Mouse (Mus musculus) stomach, postnatal 0 days (tissue): ENCODE data around the gene 4931406C07Rik. TPM values are rescaled to one million over a fixed set of nuclear protein-coding genes. Genes with fewer than 3 reads are reported as not detected.

ENCODE experiments used
- ATAC-seq: fragments of 200-750 bp; cut with Nextera tagmentation; 2 replicates; pipeline ENCODE4 v1.8.0; 2017; ENCODE audit not compliant: low FRiP score, low TSS enrichment
- DNase-seq: peaks from one replicate; pipeline ENCODE4 v3.0.0-alpha.2; 2016; ENCODE audit warnings: low spot score
- H3K27ac ChIP-seq: fragments of 300-500 bp; sonication (generic); replicated peaks from 2 replicates; pipeline ENCODE4 v1.5.1; 2014; ENCODE audit warnings: mild to moderate bottlenecking, control low read depth
- H3K27me3 ChIP-seq: fragments of 300-500 bp; sonication (generic); 2 replicates; pipeline ENCODE4 v1.6.1; 2014; ENCODE audit warnings: low read length; ENCODE audit not compliant: control insufficient read depth, insufficient read depth
- H3K36me3 ChIP-seq: fragments of 300-500 bp; sonication (generic); 2 replicates; pipeline ENCODE4 v1.6.1; 2014; ENCODE audit warnings: low read length, mixed read lengths; ENCODE audit not compliant: control insufficient read depth, insufficient read depth
- H3K4me1 ChIP-seq: fragments of 300-500 bp; sonication (generic); replicated peaks from 2 replicates; pipeline ENCODE4 v1.6.1; 2014; ENCODE audit warnings: antibody characterized with exemption; ENCODE audit not compliant: control insufficient read depth, insufficient read depth
- H3K4me2 ChIP-seq: fragments of 300-500 bp; sonication (generic); replicated peaks from 2 replicates; pipeline ENCODE4 v1.6.1; 2014; ENCODE audit warnings: low read depth, mild to moderate bottlenecking, control low read depth, moderate library complexity
- H3K4me3 ChIP-seq: fragments of 300-500 bp; sonication (generic); 2 replicates; pipeline ENCODE4 v1.5.1; 2014; ENCODE audit warnings: low read depth, low read length, control low read depth
- H3K9ac ChIP-seq: fragments of 300-500 bp; sonication (generic); 2 replicates; pipeline ENCODE4 v1.6.1; 2014; ENCODE audit warnings: mild to moderate bottlenecking, low read length, control low read depth, mixed read lengths
- H3K9me3 ChIP-seq: fragments of 300-500 bp; sonication (generic); 2 replicates; pipeline ENCODE4 v1.6.1; 2016; ENCODE audit warnings: low read length; ENCODE audit not compliant: control insufficient read depth
- CTCF ChIP-seq: IDR thresholded peaks from 2 replicates; pipeline ENCODE4 v1.5.1; 2016; ENCODE audit warnings: antibody characterized with exemption, low read depth, mild to moderate bottlenecking, moderate library complexity
- EP300 ChIP-seq: optimal IDR thresholded peaks from 2 replicates; pipeline ENCODE3; 2016; ENCODE audit warnings: antibody characterized with exemption
- WGBS: fragments of 180-500 bp; shearing (Covaris S2); extraction: QIAGEN DNeasy Blood & Tissue Kit; methylation state at CpG from one replicate; pipeline ENCODE4 v1.1.7; 2014; 5-methylcytosine and 5-hydroxymethylcytosine counted together
- polyA plus RNA-seq: library from polyadenylated mRNA; unstranded; fragments of >200 nt; fragmentation: Nextera tagmentation; extraction: Ambion mirVana; gene quantifications from 2 replicates; pipeline ENCODE4 v1.2.1, GENCODE M21; 2015

4931406C07Rik gene
- polyA plus RNA-seq, 1 experiment from 2014 or later = 6.7 TPM

DNA sequence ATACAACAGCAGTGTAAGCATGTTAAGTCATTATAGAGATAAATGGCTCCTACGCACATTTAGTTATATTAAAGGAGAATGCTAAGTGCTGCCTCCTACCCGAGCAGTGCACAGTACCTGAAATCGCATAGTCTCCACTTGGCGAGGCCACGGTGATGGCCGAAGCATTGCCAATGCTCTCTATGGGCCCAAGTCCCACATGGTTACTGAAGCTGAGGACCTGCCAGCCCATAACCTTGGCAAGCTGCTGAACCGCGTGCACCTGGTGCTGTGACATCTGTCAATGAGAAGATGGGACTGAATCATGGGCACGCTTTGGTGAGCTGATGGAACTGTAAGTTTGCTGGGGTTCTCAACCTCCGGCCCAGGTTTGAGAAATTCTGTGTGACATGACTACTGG lies 42.8 kb downstream of the 4931406C07Rik start:
- Histone ChIP-seq H3K4me2 (no peak overlapping the region), H3K9ac (no peak overlapping the region), H3K27me3 (no peaks in the 10 kb centered on the region), H3K9me3 (no peaks in the 10 kb centered on the region), H3K36me3 (peaks cover 35% of the 10 kb centered on the region), H3K4me3 (no peak overlapping the region), H3K4me1 (no peaks in the 10 kb centered on the region), H3K27ac (no peak overlapping the region)
- peak; percentile 62; the same call in 1 of the 2 replicates for ATAC-seq
- WGBS = 90% methylated on average over 10 of the region's 10 CpGs
- DNase-seq = no peak
- TF ChIP-seq EP300 = no peak
- no peak for TF ChIP-seq CTCF

- DNase-seq (no peak), ATAC-seq (no peak)
- Histone ChIP-seq H3K36me3 (peaks cover 31% of the 10 kb centered on the region), H3K27me3 (no peaks in the 10 kb centered on the region), H3K27ac (peak overlapping the region; percentile 63; the same call in 1 of the 2 replicates), H3K4me1 (no peaks in the 10 kb centered on the region), H3K9me3 (no peaks in the 10 kb centered on the region), H3K4me2 (no peak overlapping the region), H3K9ac (no peak overlapping the region), H3K4me3 (no peak overlapping the region)
- 72% methylated on average over 8 of the region's 8 CpGs for WGBS
- no peak for TF ChIP-seq CTCF
- no peak for TF ChIP-seq EP300
These were observed 44.3 kb downstream of the 4931406C07Rik start for GRCm38 (mm10) chr9:15261980-15262379.

DNA sequence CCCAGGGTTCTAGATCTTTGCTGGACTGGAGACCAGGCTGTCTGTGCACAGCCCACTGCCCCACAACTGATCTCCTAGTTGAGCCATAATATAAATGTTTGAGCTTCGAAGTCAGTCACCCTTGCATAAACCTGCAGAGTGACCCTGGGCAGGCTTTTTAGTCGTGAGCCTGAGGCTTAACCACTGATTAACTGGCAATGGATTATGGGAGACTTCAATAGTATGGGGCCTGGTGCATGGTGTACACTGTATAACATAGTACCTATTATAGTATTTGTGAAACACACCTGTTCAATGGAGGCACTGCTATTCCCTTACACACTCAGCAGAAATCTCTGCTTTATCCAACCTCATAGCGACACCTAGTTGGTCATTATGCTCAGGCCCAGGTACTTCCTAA lies 50.0 kb downstream of the 4931406C07Rik start:
- Histone ChIP-seq H3K4me2 (no peak overlapping the region), H3K27ac (no peak overlapping the region), H3K4me3 (no peak overlapping the region), H3K9ac (no peak overlapping the region), H3K9me3 (no peaks in the 10 kb centered on the region), H3K4me1 (no peaks in the 10 kb centered on the region), H3K36me3 (peaks cover 9% of the 10 kb centered on the region), H3K27me3 (no peaks in the 10 kb centered on the region)
- WGBS = 60% methylated on average over 3 of the region's 3 CpGs
- ATAC-seq (no peak), DNase-seq (no peak)
- no peak for TF ChIP-seq CTCF
- no peak for TF ChIP-seq EP300

DNA sequence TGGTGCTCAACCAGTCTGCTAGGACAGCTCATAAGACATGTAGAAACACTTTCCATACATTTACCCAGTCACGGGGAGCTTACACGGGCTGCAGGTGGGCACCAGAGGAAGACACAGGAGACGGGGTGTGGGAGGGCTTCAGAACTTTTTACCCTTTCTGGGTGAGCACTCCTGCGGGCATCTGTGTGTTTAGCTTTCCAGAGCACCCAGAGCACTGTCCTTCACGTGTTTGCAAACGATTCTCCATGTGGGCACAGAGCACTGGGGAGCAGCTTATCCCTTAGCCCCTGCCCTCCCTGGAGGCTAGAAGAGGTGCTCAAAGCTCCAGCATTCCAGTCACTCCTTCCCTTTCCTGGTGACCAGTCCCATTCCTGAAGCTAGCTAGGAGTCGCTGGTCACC lies 51.7 kb downstream of the 4931406C07Rik start:
- H3K27ac ChIP-seq = no peak overlapping the region
- H3K9me3 ChIP-seq = no peaks in the 10 kb centered on the region
- H3K4me2 ChIP-seq = no peak overlapping the region
- ATAC-seq (no peak), DNase-seq (no peak)
- no peak overlapping the region for H3K9ac ChIP-seq
- WGBS = 79% methylated on average over 7 of the region's 7 CpGs
- no peak overlapping the region for H3K4me3 ChIP-seq
- H3K27me3 ChIP-seq = no peaks in the 10 kb centered on the region
- H3K36me3 ChIP-seq = peaks cover 4% of the 10 kb centered on the region; the same call in 1 of the 2 replicates
- TF ChIP-seq EP300 = no peak
- no peak for TF ChIP-seq CTCF
- no peaks in the 10 kb centered on the region for H3K4me1 ChIP-seq

DNA sequence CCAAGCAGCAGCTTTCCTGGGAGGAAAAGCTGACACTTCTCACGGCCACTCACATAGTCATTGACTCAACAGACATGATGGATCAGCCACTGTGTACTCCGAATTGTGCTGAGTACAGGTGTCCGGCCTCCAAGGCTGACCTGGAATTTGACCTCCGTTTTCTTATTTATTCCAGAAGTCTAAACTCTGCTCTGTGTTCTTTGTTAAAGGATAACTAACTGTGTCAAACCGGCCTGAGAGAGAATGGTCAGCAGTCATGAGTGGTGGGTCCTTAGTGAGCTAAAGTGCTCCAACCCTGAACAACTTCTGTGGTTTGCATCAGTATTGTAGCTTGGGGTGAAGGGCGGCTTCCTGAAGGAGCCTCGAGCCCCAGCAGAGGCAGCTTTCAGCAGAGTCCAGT lies 54.1 kb downstream of the 4931406C07Rik start:
- TF ChIP-seq CTCF (no peak), EP300 (no peak)
- H3K27ac ChIP-seq = no peak overlapping the region
- DNase-seq (no peak), ATAC-seq (no peak)
- H3K27me3 ChIP-seq = no peaks in the 10 kb centered on the region
- H3K4me2 ChIP-seq = no peak overlapping the region
- H3K9me3 ChIP-seq = no peaks in the 10 kb centered on the region
- no peaks in the 10 kb centered on the region for H3K4me1 ChIP-seq
- H3K36me3 ChIP-seq = no peaks in the 10 kb centered on the region
- H3K4me3 ChIP-seq = no peak overlapping the region
- H3K9ac ChIP-seq = no peak overlapping the region
- WGBS = 63% methylated on average over 7 of the region's 7 CpGs

- 64% methylated on average over 7 of the region's 7 CpGs for WGBS
- H3K27ac ChIP-seq = no peak overlapping the region
- no peak overlapping the region for H3K4me3 ChIP-seq
- no peak overlapping the region for H3K4me2 ChIP-seq
- no peaks in the 10 kb centered on the region for H3K36me3 ChIP-seq
- H3K4me1 ChIP-seq = no peaks in the 10 kb centered on the region
- TF ChIP-seq EP300 (no peak), CTCF (no peak)
- H3K27me3 ChIP-seq = no peaks in the 10 kb centered on the region
- no peaks in the 10 kb centered on the region for H3K9me3 ChIP-seq
- no peak overlapping the region for H3K9ac ChIP-seq
- DNase-seq (no peak), ATAC-seq (no peak)
These were observed 55.9 kb downstream of the 4931406C07Rik start for GRCm38 (mm10) chr9:15250376-15250775.
